Mouse (Mus musculus): ENCODE measurements around the gene Extl1.

Extl1 gene

GRCm38 (mm10) chr4:134314081-134314655 is 69.5 kb downstream of the Extl1 start:
- no peak for DNase-seq (ENCODE audit: low spot score in 2 of 2)

GRCm38 (mm10) chr4:134312901-134313300 is 70.7 kb downstream of the Extl1 start:
- DNase-seq (ENCODE audit: low spot score in 2 of 2): no peak

- DNase-seq (ENCODE audit: low spot score in 2 of 2): no peak
Measured at GRCm38 (mm10) chr4:134312341-134312740, 71.3 kb downstream of the Extl1 start.

- DNase-seq (ENCODE audit: low spot score in 2 of 2): no peak
Measured at GRCm38 (mm10) chr4:134311784-134312183, 71.9 kb downstream of the Extl1 start.

- DNase-seq (ENCODE audit: low spot score in 2 of 2): no peak
Measured at GRCm38 (mm10) chr4:134310656-134311055, 73.0 kb downstream of the Extl1 start.

- no peak for DNase-seq (ENCODE audit: low spot score in 2 of 2)
Measured at GRCm38 (mm10) chr4:134310106-134310505, 73.5 kb downstream of the Extl1 start.

- DNase-seq (ENCODE audit: low spot score in 2 of 2): peak; percentile 22 to 41
Measured at GRCm38 (mm10) chr4:134307367-134308072, 76.1 kb downstream of the Extl1 start.

GRCm38 (mm10) chr4:134306963-134307362 is 76.7 kb downstream of the Extl1 start:
- DNase-seq (ENCODE audit: low spot score in 2 of 2): no peak

Data from frontal cortex, postnatal 25 days (tissue).